Mouse (Mus musculus) stomach, postnatal 0 days (tissue): Measurements from ENCODE around the gene Tns4.

Source experiments
- CTCF ChIP-seq: IDR thresholded peaks from 2 replicates; pipeline ENCODE4 v1.5.1; 2016; ENCODE audit warnings: antibody characterized with exemption, low read depth, mild to moderate bottlenecking, moderate library complexity
- EP300 ChIP-seq: optimal IDR thresholded peaks from 2 replicates; pipeline ENCODE3; 2016; ENCODE audit warnings: antibody characterized with exemption

GRCm38 (mm10) chr11:99065979-99066378 is 23.1 kb downstream of the Tns4 start:
- TF ChIP-seq CTCF (peak; percentile 100), EP300 (no peak)
